In the genomic region with DNA sequence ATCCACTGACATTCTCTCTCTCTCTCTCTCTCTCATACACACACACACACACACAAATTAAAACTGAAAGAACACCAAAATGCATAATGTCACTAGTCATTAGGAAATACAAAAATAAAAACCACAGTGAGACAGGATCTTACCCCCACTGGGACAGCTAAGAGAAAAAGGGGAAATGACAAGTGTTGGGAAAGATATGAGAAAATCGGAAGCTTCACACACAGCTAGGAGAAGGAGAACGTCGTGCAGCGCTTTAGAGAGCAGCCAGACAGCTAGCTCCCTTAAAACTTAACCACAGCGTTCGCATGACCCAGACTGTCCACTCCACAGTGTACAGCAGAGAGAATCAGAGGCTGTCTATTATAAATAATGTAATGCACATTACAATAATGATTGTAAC, we compare ENCODE assay signal across 18 mouse cellular contexts.
A peak's percentile ranks its signal among the peaks of the same experiment; 100 is the strongest.
DNase-seq lines count a peak whose midpoint lies in the region; ATAC-seq lines count a peak whose summit lies in the region.
"Had no signal": no experiment of that assay in that cellular context is flagged by ENCODE, and none has a peak within 500 bp of the region (broad histone marks: within the 10 kb centered on the region; RNA-seq: fewer than 3 reads in every experiment).

No protein-coding gene starts in this region.

- H3K9ac ChIP-seq in liver, embryonic 11.5 days (ENCODE audit: low read depth, low read length): no peak overlapping the region
- H3K9ac ChIP-seq: embryonic facial prominence, embryonic 13.5 days; neural tube, embryonic 12.5 days; stomach, embryonic 15.5 days had no signal

- no peak overlapping the region for H3K27ac ChIP-seq in liver, embryonic 11.5 days (ENCODE audit: low read depth, low read length)
- H3K27ac ChIP-seq: embryonic facial prominence, embryonic 13.5 days; heart, embryonic 10.5 days; hindbrain, postnatal 0 days; neural tube, embryonic 12.5 days; stomach, embryonic 15.5 days had no signal

- H3K4me2 ChIP-seq in liver, embryonic 11.5 days: peak overlapping the region; percentile 25; the same call in 1 of the 2 replicates
- H3K4me2 ChIP-seq: embryonic facial prominence, embryonic 13.5 days; neural tube, embryonic 12.5 days; stomach, embryonic 15.5 days had no signal

- no peaks in the 10 kb centered on the region for H3K36me3 ChIP-seq in liver, embryonic 11.5 days (ENCODE audit: control insufficient read depth, insufficient read depth, low read length)
- H3K36me3 ChIP-seq: embryonic facial prominence, embryonic 13.5 days; heart, embryonic 10.5 days; neural tube, embryonic 12.5 days; stomach, embryonic 15.5 days had no signal

- no peak overlapping the region for H3K4me3 ChIP-seq in liver, embryonic 11.5 days (ENCODE audit: low read depth, low read length)
- H3K4me3 ChIP-seq: embryonic facial prominence, embryonic 13.5 days; heart, embryonic 10.5 days; neural tube, embryonic 12.5 days; stomach, embryonic 15.5 days had no signal

- H3K9me3 ChIP-seq in liver, embryonic 11.5 days (ENCODE audit: control insufficient read depth, low read length): no peaks in the 10 kb centered on the region
- H3K9me3 ChIP-seq: embryonic facial prominence, embryonic 13.5 days; heart, embryonic 10.5 days; neural tube, embryonic 12.5 days; stomach, embryonic 15.5 days had no signal

- 42% methylated on average over 6 of the region's 6 CpGs for WGBS in liver, embryonic 11.5 days

- no peak for ATAC-seq in liver, embryonic 11.5 days (replicated peaks; ENCODE audit: low FRiP score)
- ATAC-seq in megakaryocyte, adult 5-6 weeks (ENCODE audit: poor library complexity, severe bottlenecking): peak; percentile 100
- ATAC-seq: hindbrain, postnatal 0 days had no signal

- no peaks in the 10 kb centered on the region for H3K4me1 ChIP-seq in liver, embryonic 11.5 days (replicated peaks; ENCODE audit: control insufficient read depth, insufficient read depth, low read length)
- H3K4me1 ChIP-seq: embryonic facial prominence, embryonic 13.5 days; heart, embryonic 10.5 days; neural tube, embryonic 12.5 days; stomach, embryonic 15.5 days had no signal

- DNase-seq in lung, postnatal 36 days: peak; percentile 46
- DNase-seq in lung, postnatal 4 days: no peak
- DNase-seq in liver, embryonic 11.5 days (ENCODE audit: low spot score): no peak
- no peak for DNase-seq in B cell, adult 2 months
- DNase-seq in kidney, postnatal 4 days: no peak
- DNase-seq in kidney, postnatal 10 days: no peak
- DNase-seq: adrenal gland, postnatal 10 days; cerebellum, adult 18-20 months; gastrocnemius, postnatal 10 days; kidney, adult 2 months; kidney, postnatal 36 days; right cerebral cortex, postnatal 14 days had no signal

- H3K27me3 ChIP-seq in liver, embryonic 11.5 days (replicated peaks; ENCODE audit: control insufficient read depth, insufficient read depth, low read length): no peaks in the 10 kb centered on the region
- H3K27me3 ChIP-seq: embryonic facial prominence, embryonic 13.5 days; neural tube, embryonic 12.5 days; stomach, embryonic 15.5 days had no signal
